Mouse (Mus musculus): ENCODE measurements at regions not wholly inside any gene's neighbourhood (a gene's known extent, or its start where the extent isn't known, plus 50 kb on each side); places are given as distances from the start of the nearest gene placed in this dataset.
"Not testable (repeated sequence)": the region's sequence is repeated elsewhere in the genome, so short reads cannot be mapped to it uniquely, and the experiment has no call there.

- no peak for DNase-seq
Observed at GRCm38 (mm10) chr2:79025678-79026077, 157.8 kb downstream of the Ube2e3 start.

- no peak for DNase-seq
Observed at GRCm38 (mm10) chr2:79030990-79031389, 163.1 kb downstream of the Ube2e3 start.

DNA sequence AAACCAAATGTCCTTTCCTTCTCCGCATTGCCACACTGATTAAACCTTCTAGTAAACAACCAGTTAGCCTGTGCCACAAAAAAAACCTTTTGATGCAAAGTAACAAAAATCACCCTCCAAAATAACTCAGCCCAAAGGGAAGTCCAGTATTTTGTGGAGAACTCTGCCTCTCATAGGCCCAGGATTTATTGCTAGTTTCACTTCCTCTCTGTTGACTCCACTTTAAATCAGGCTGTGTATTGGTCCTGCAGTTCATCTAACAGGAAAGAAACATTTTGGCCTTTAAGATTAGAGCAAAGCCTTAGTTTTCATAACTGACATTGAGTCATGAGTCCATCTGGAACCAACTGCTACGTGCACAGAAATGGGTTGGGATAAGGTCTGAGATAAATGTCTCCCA, 168.4 kb downstream of the Ube2e3 start:
- DNase-seq = peak; percentile 29

GRCm38 (mm10) chr2:79038624-79039023, 170.7 kb downstream of the Ube2e3 start:
- no peak for DNase-seq

- not testable (repeated sequence) for DNase-seq
Observed at GRCm38 (mm10) chr2:79044804-79045203, 176.9 kb downstream of the Ube2e3 start.

DNA sequence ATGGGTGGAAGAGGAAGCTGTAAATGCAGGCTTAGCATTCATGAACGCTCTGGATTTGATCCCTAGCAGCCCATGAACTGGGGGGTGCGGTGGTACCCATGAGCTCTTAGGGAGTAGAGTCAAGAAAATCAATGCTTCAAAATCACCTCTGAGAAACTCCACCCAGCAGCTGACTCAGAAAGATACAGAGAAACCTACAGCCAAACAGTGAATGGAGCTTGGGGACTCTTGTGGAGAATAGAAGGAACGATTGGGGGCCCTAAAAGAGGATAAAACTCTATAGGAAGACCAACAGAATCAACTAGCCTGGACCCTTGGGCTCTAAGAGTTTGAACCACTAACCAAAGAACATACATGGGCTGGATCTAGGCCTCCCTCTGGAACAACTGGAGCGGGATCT, 177.6 kb downstream of the Ube2e3 start:
- DNase-seq = no peak

DNA sequence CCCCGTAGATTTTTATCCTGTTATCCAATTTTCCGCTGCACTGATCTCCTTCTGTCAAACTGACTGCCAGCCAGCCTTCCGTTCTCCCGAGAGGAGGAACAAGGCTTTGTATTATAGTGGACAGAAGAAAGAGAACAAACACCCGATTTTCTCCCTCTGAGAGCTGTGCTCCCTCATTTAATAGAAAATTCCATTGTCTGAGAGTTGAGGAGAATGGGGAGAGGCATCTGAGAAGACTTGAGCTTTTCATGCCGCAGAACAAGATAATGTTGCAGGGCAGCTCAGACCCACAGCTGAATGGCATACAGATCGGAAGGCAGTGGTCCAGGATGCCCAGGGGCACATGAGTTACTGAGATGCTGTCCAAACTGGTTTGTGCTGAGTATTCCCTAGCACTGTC, 180.1 kb downstream of the Ube2e3 start:
- DNase-seq = no peak

- no peak for DNase-seq
Observed at GRCm38 (mm10) chr2:79048777-79049537, 181.0 kb downstream of the Ube2e3 start.

DNA sequence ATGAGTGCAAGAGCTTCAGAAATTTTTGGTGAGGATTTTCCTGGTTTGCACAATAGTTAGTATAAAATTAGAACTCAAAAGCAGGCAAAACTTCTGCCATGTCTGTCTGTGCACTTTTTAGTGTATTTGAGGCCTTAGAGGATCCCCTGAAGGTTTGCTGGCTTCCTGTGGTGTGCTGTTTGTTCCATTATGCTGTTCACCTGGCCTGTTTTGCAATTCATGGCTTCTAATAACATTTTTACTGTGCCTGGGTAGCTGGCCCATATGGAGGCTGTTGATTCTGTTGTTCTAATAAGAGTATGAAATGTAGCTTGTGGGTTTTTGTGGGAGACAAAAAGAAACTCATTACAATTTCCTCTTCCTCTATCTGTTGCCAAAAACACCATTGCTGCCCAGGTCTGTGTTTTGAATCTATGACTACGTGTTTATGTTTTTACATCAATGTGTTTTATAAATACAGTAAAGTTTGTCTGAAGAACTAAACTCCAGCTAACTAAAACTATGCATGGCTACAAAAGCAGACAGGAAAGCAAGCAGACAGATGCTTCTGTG, 182.6 kb downstream of the Ube2e3 start:
- no peak for DNase-seq

GRCm38 (mm10) chr2:79052226-79052625, 184.3 kb downstream of the Ube2e3 start:
- no peak for DNase-seq

DNA sequence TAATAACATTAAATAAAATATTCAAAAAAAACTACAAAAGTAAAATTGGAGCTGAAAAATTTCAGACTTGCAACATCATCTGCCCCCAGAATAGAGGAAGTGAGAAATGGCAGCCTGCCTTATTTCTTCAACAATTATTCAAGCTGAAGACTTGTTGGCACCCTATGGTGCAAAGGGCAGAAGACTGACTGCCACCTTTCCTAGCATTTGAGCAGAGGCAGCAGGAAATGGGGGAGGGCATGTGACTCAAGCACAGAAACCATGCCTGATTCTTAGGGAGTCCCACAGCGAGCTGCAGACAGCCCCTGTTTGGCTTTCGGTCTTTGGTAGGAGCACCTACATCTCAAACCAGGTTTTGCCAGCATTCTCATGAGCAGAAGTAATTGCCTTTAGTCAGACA, 188.2 kb downstream of the Ube2e3 start:
- peak; percentile 2 for DNase-seq

DNA sequence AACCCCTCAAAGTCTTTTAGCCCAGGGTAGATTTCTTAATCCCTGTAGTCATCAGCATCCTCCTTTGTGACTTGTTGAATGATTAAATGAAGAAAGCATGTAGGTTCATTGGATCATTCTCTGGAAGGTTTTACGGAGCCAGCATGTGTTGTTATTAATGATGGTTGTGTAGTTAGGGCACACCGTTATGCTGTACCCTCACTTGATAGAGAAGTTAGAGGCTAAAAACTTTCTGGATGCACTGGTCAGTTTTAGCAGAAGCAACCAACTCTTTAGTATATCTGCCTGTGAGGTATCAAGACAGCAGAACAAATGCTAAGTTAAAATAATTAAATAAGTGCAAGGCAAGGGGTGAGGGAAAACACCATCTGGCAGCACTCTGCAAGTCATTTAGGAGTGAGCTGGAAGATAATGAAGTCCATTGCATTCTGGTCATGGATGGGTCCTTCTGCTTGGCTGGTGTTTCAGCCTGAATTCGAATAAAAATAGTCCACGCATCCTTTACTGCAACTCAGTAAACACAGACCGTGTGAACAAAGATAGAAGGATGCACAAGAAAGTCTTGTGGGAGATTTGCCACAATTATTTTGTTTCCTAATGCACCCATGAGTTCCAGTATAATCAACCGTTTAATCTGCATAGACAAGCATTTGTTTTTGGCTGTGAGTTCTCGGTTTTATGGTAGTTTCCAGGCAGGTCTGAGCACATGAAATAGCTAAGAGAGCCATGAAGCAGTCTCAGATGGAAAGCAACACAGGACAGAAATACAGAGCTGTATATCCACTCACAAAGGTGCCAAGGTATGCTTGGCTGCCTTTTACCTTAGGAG, 191.4 kb downstream of the Ube2e3 start:
- no peak for DNase-seq

- no peak for DNase-seq
Observed at GRCm38 (mm10) chr2:79059944-79060238, 192.0 kb downstream of the Ube2e3 start.

DNA sequence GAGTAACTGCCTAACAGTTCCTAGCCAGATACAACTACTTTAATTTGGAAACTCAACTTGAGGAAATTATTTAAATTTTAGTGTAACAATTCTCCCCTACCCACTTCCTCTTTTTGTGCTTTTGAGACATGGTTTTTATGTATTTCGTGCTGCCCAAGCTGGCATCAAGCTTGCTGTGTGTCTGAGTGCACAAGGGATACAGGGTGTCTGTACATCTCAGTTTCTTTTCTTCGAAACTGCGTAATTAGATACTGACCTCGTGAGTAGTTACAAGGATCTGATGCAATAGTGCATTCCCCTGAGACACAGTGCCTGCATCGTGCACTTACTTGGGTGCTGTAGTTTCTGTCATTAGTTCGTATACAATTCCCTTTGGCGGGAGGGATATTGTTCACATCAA, 192.4 kb downstream of the Ube2e3 start:
- no peak for DNase-seq

DNA sequence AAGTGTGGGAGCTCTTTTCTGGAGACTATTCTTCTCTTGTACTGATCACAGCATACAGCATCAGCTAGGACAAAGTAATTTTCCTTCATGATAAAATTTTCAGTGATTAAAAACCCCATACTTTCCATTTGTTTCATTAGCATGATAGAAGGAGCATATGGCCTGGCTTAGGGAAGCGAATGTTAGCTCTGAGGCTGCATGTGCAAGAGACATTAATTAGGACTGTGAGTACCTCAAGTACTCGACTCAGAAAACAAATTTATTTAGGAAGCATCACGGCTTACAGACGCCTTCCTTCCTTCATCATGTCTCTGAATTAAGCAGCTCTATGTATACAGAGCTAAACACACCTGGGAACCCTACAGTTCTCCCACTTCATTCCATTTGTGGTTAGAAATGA, 193.6 kb upstream of the Itga4 start:
- DNase-seq = no peak

DNA sequence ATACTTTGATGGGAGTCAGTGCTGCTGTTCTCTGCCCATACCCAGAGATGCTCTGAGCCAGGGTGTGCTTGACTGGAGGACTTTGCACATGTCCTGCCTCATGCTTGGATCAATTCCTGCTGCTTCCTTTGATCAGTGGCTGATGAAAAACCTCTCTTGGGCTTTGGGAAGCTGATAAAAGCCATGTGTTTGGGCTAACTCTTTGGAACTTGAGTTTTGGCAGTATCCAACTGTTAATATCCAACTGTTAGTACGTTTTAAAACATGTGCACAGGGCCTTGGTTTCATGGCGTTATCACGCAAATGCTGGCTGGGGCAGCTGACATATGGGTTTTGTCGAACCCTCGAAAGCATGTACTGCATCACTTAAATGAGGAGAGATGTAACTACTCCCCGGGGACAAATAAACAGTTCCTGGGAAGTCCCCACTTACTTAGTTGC, 193.0 kb upstream of the Itga4 start:
- DNase-seq = peak; percentile 8

GRCm38 (mm10) chr2:79063641-79064040, 191.6 kb upstream of the Itga4 start:
- no peak for DNase-seq

DNA sequence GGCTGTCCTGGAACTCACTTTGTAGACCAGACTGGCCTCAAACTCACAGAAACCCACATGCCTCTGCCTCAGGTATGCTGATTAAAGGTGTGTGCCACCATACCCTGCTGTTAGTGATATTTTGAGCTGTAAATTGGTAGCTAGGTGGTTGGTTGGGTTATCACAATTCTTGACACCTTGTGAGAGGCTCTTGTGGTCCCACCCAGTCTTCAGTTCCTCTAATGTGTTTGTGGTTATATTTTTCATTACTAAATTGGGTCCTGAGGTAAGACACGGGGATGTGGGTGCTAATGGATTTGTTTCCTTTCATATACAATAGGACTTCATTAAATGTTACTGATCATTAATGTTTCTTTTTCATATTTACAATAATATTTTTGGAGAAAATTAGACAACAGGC, 189.9 kb upstream of the Itga4 start:
- no peak for DNase-seq

DNA sequence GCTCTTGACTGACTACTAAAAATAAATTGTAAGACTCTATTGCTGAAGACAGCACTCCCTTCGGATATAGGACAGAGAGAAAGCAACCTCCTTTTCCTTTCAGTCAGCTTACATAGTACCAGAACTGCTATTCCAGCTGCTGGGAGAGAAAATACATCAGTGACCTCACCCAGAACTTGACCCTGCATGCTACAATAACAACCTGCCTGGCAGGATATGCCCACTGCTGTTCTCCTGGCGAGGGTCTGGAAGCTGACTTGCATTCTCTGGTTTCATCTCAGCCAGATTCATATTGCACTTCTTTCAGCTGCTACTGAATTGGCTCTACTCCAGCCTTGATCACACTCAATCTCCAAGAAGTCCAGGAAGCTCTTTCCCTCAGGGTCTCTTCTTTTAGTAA, 179.1 kb upstream of the Itga4 start:
- no peak for DNase-seq

DNA sequence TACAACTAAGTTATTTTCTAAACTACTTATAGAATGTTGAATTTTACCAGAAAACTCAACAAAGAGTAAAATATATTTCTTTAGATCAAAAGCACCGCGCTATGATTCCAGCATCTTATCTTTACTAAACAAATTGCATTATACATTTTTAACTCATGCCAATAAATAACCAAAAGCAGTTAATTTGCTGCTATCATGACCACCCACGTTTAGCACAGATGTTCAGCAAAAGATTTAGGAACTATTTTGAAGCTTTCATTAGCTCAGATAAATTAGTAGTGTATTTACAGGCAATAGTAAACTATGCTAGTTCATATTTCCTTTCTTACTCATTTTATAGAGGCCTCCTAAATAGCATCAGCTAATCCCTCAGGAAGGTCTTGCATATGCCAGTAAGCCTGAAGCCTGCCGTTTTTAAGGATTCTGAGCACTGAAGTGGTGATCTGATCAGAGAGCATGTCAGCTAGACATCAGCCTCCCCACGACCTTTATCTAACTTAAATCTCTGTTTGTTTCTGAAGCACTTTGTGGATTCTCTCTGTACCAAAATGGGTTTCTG, 176.3 kb upstream of the Itga4 start:
- DNase-seq = no peak

GRCm38 (mm10) chr2:79081769-79082168, 173.5 kb upstream of the Itga4 start:
- DNase-seq = no peak

DNA sequence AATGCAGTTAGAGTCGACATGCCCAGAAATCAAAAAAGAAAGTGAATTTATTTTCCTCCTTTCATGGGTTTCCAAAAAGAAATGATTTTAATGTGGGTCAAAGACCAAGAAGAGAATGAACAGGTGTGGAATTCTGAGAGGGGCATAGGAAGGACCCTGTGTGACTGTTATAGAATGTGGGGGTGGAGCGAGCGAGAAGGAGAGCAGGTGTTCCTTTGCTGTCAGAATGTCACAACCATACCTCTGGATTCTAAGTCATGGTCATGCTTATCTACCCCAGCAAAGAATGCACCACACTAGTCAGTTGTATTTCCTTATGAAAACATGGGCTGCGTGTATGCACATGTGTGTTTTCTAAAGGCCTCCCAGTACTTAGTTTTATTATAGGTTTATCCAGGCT, 168.9 kb upstream of the Itga4 start:
- DNase-seq = no peak

- no peak for DNase-seq
Observed at GRCm38 (mm10) chr2:79086857-79087578, 168.2 kb upstream of the Itga4 start.
